Mouse (Mus musculus) right cerebral cortex, adult 18-20 months (tissue): ENCODE measurements at regions not wholly inside any gene's neighbourhood (a gene's known extent, or its start where the extent isn't known, plus 50 kb on each side); places are given as distances from the start of the nearest gene placed in this dataset.
A peak's percentile ranks its signal among the peaks of the same experiment; 100 is the strongest.

Experiments used
- DNase-seq: peaks from one replicate; pipeline ENCODE4 v3.0.0; 2022; ENCODE audit warnings: mixed read lengths

- peak; percentile 19 for DNase-seq
These were observed 418.8 kb upstream of the Tpm3-rs7 start for GRCm38 (mm10) chr14:112895561-112895960.

- no peak for DNase-seq
These were observed 413.2 kb upstream of the Tpm3-rs7 start for GRCm38 (mm10) chr14:112901171-112901570.

- DNase-seq: no peak
These were observed 397.3 kb upstream of the Tpm3-rs7 start for GRCm38 (mm10) chr14:112917148-112917547.
